9 mouse cellular contexts compared by ENCODE assay signal in genomic region chr10:99265011-99265694, GRCm38 (mm10). TPM values are rescaled to one million over a fixed set of nuclear protein-coding genes. Genes with fewer than 3 reads are reported as not detected.
A peak's percentile ranks its signal among the peaks of the same experiment; 100 is the strongest.
DNase-seq lines count a peak whose midpoint lies in the region; ATAC-seq and TF ChIP-seq lines count a peak whose summit lies in the region.
"Had no signal": no experiment of that assay in that cellular context is flagged by ENCODE, and none has a peak within 500 bp of the region (broad histone marks: within the 10 kb centered on the region; RNA-seq: fewer than 3 reads in every experiment).

No protein-coding gene starts in this region.

- peak overlapping the region; percentile 75 for H3K4me3 ChIP-seq in cerebellum, adult 2 months (replicated peaks; ENCODE audit: insufficient read depth, low read depth, low read length)
- H3K4me3 ChIP-seq in forebrain, postnatal 0 days (ENCODE audit: low read depth, low read length): peak overlapping the region; percentile 82
- peak overlapping the region; percentile 69 for H3K4me3 ChIP-seq in stomach, embryonic 15.5 days (replicated peaks)

- H3K27ac ChIP-seq in cerebellum, adult 2 months (ENCODE audit: insufficient read depth, low read length): no peak overlapping the region
- H3K27ac ChIP-seq in forebrain, postnatal 0 days (ENCODE audit: low read depth, low read length): peak overlapping the region; percentile 95; the same call in 1 of the 2 replicates
- H3K27ac ChIP-seq in stomach, embryonic 15.5 days: peak overlapping the region; percentile 97; the same call in 1 of the 2 replicates

- no peak for TF ChIP-seq CTCF in cerebellum, adult 2 months (IDR thresholded peaks at IDR 0.05; ENCODE audit: borderline replicate concordance, insufficient read depth, low read depth, low read length)
- no peak for TF ChIP-seq CTCF in forebrain, postnatal 0 days (IDR thresholded peaks at IDR 0.05; ENCODE audit: low read depth)

- H3K36me3 ChIP-seq in forebrain, postnatal 0 days (ENCODE audit: insufficient read depth): no peaks in the 10 kb centered on the region; the same call in 1 of the 2 replicates
- no peaks in the 10 kb centered on the region for H3K36me3 ChIP-seq in stomach, embryonic 15.5 days

- H3K9me3 ChIP-seq in forebrain, postnatal 0 days (ENCODE audit: low read length): no peaks in the 10 kb centered on the region
- H3K9me3 ChIP-seq in stomach, embryonic 15.5 days: no peaks in the 10 kb centered on the region

- peak overlapping the region; percentile 83 for H3K4me2 ChIP-seq in forebrain, postnatal 0 days (ENCODE audit: low read depth)
- peak overlapping the region; percentile 88 for H3K4me2 ChIP-seq in stomach, embryonic 15.5 days

- peaks cover 4% of the 10 kb centered on the region; the same call in 1 of the 2 replicates for H3K4me1 ChIP-seq in cerebellum, adult 2 months (ENCODE audit: control insufficient read depth, insufficient read depth, low read length)
- H3K4me1 ChIP-seq in forebrain, postnatal 0 days (ENCODE audit: insufficient read depth): 0 out of 2 replicates have a peak, but pooled peaks cover 9% of the 10 kb centered on the region
- peaks cover 20% of the 10 kb centered on the region; the same call in 1 of the 2 replicates for H3K4me1 ChIP-seq in stomach, embryonic 15.5 days

- H3K27me3 ChIP-seq in cerebellum, adult 2 months (ENCODE audit: control insufficient read depth, insufficient read depth, low read length): no peaks in the 10 kb centered on the region
- no peaks in the 10 kb centered on the region for H3K27me3 ChIP-seq in forebrain, postnatal 0 days (ENCODE audit: insufficient read depth, low read length)
- no peaks in the 10 kb centered on the region for H3K27me3 ChIP-seq in stomach, embryonic 15.5 days (replicated peaks)
- H3K27me3 ChIP-seq: Patski had no signal

- no peak for DNase-seq in cerebellum, adult 2 months
- no peak for DNase-seq in cerebellum, adult 11-12 months
- DNase-seq in Muller cell, postnatal 12 days (ENCODE audit: inconsistent ontology term): peak; percentile 64
- peak; percentile 36 for DNase-seq in forebrain, postnatal 0 days
- DNase-seq in kidney, adult 9 months: peak; percentile 66
- DNase-seq in lung, postnatal 14 days: peak; percentile 56

- no peak for ATAC-seq in forebrain, postnatal 0 days
- ATAC-seq in stomach, embryonic 15.5 days (ENCODE audit: insufficient read depth, low FRiP score, low read depth): no peak
- no peak for ATAC-seq in monocyte, adult 5-6 weeks (replicated peaks; ENCODE audit: insufficient number of reproducible peaks, low FRiP score, low TSS enrichment, poor library complexity, severe bottlenecking)
- ATAC-seq: Patski had no signal

- 74% methylated on average over 7 of the region's 7 CpGs for WGBS in cerebellum, adult 2 months
- 5% methylated on average over 7 of the region's 7 CpGs for WGBS in forebrain, postnatal 0 days
- 19% methylated on average over 7 of the region's 7 CpGs for WGBS in stomach, embryonic 15.5 days

- no peak for TF ChIP-seq POLR2A in cerebellum, adult 2 months (IDR thresholded peaks at IDR 0.05; ENCODE audit: borderline replicate concordance, insufficient read depth, low read length)

- H3K9ac ChIP-seq in forebrain, postnatal 0 days: peak overlapping the region; percentile 91
- peak overlapping the region; percentile 51; the same call in 1 of the 2 replicates for H3K9ac ChIP-seq in stomach, embryonic 15.5 days

RNA-seq across cellular contexts. Expression of gene Dusp6, which starts 2.1 kb away (rescaled TPM):
- polyA plus RNA-seq in cerebellum, adult 2 months (2012; rRNA removed): 20.2 and 20.5 TPM in 2 replicates
- total RNA-seq in forebrain, postnatal 0 days (2014; rRNA removed): 57.5 and 58.3 TPM in 2 replicates
- 38.7 and 43.7 TPM in 2 replicates for polyA plus RNA-seq in forebrain, postnatal 0 days (2015; fragmentation: Nextera tagmentation; extraction: Ambion mirVana)
- polyA plus RNA-seq in stomach, embryonic 15.5 days (2015; fragmentation: Nextera tagmentation; extraction: Ambion mirVana): 35.3 and 36.3 TPM in 2 replicates
- total RNA-seq in monocyte, adult 5-6 weeks (2017): 114 to 201 TPM (median 184 TPM) in 3 replicates

Comparison
In these comparisons a context has a peak if more than half of its experiments do, and no peak if none do; other contexts are left out.
1. DNase-seq: peak in Muller cell, postnatal 12 days (single experiment), forebrain, postnatal 0 days (single experiment), kidney, adult 9 months (single experiment) and lung, postnatal 14 days (single experiment); none in cerebellum, adult 2 months (0 of 2) and cerebellum, adult 11-12 months (single experiment).
2. Peak in every context shown above with its lines, with median percentiles within 50 percentile points of each other: H3K4me3 ChIP-seq.